Mouse (Mus musculus) CH12F3 (cell line): ENCODE measurements around the gene Stra6l.

Experiments
- in situ Hi-C: fragments of 300-500 bp; cut with MboI; formaldehyde crosslinking; loops from 2 replicates; pipeline ENCODE4 v1.14.3; 2020; ENCODE audit warnings: low sequenced_read_pairs

The Stra6l gene

GRCm38 (mm10) chr4:45848109-45848824 is at the start of gene Stra6l:
Gene Stra6l, plus strand, starts transcription at chr4:45848664.
- in situ Hi-C loops, result no loop called here

GRCm38 (mm10) chr4:45798964-45799363 is 49.5 kb upstream of the Stra6l start, which contains the start of gene Aldh1b1:
Gene Aldh1b1, plus strand, starts transcription at chr4:45799022.
- in situ Hi-C loops, result no loop called here

- in situ Hi-C loops, result no loop called here
Measured at GRCm38 (mm10) chr4:45799956-45800537, 48.4 kb upstream of the Stra6l start.

GRCm38 (mm10) chr4:45802900-45803299 is 45.6 kb upstream of the Stra6l start:
- in situ Hi-C loops, result no loop called here

- in situ Hi-C loops, result no loop called here
Measured at GRCm38 (mm10) chr4:45808034-45808433, 40.4 kb upstream of the Stra6l start.

- in situ Hi-C loops, result no loop called here
Measured at GRCm38 (mm10) chr4:45811250-45811649, 37.2 kb upstream of the Stra6l start.

- in situ Hi-C loops, result no loop called here
Measured at GRCm38 (mm10) chr4:45815542-45815941, 32.9 kb upstream of the Stra6l start.

GRCm38 (mm10) chr4:45818814-45819207 is 29.7 kb upstream of the Stra6l start:
- in situ Hi-C loops, result no loop called here

- in situ Hi-C loops, result no loop called here
Measured at GRCm38 (mm10) chr4:45819208-45819931, 29.1 kb upstream of the Stra6l start.

- in situ Hi-C loops, result no loop called here
Measured at GRCm38 (mm10) chr4:45820074-45820830, 28.2 kb upstream of the Stra6l start.

- in situ Hi-C loops, result no loop called here
Measured at GRCm38 (mm10) chr4:45821995-45822394, 26.5 kb upstream of the Stra6l start.

GRCm38 (mm10) chr4:45822781-45823575 is 25.5 kb upstream of the Stra6l start:
- in situ Hi-C loops, result no loop called here

- in situ Hi-C loops, result no loop called here
Measured at GRCm38 (mm10) chr4:45824049-45824760, 24.3 kb upstream of the Stra6l start.

GRCm38 (mm10) chr4:45824761-45825556 is 23.5 kb upstream of the Stra6l start:
- in situ Hi-C loops, result no loop called here

- in situ Hi-C loops, result no loop called here
Measured at GRCm38 (mm10) chr4:45826275-45827040, 22.0 kb upstream of the Stra6l start, which contains the start of gene Igfbpl1. Gene Igfbpl1, minus strand, starts transcription at chr4:45826923.

- in situ Hi-C loops, result no loop called here
Measured at GRCm38 (mm10) chr4:45829907-45830759, 18.3 kb upstream of the Stra6l start.

GRCm38 (mm10) chr4:45831996-45832395 is 16.5 kb upstream of the Stra6l start:
- in situ Hi-C loops, result no loop called here
